ENCODE assay signal across 16 mouse cellular contexts in the genomic region with DNA sequence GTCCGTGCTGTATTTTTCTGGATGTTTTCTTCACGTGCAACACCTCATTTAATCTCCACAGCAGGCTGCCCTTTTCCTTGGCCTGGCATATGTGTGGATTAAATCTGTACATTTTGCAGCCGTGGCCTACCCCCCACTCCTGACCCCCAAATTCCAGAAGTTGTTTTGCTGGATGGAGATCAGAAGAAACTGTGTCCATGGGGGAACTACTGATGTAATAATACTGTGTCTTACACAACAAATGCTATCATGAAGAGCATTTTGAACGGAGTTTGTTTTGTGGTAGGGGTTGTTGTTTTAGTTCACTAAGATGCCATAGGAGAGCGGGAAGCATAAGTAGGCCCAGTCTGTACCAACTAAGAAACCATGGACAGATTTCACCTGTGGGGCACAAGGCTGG.
"Had no signal": no experiment of that assay in that cellular context is flagged by ENCODE, and none has a peak within 500 bp of the region (broad histone marks: within the 10 kb centered on the region; RNA-seq: fewer than 3 reads in every experiment).

No protein-coding gene starts in this region.

- ATAC-seq: liver, postnatal 0 days; midbrain, embryonic 15.5 days had no signal

- H3K27ac ChIP-seq: liver, embryonic 13.5 days; liver, embryonic 15.5 days; macrophage; midbrain, embryonic 15.5 days; neural tube, embryonic 12.5 days; stomach, embryonic 15.5 days; stomach, postnatal 0 days had no signal

- H3K9me3 ChIP-seq: liver, embryonic 13.5 days; liver, embryonic 15.5 days; megakaryocyte, embryonic 14.5 days; midbrain, embryonic 15.5 days; neural tube, embryonic 12.5 days; stomach, embryonic 15.5 days had no signal

- H3K9ac ChIP-seq: liver, embryonic 13.5 days; liver, embryonic 15.5 days; liver, postnatal 0 days; midbrain, embryonic 15.5 days; neural tube, embryonic 12.5 days; stomach, embryonic 15.5 days had no signal

- DNase-seq: liver; liver, embryonic 13.5 days; liver, postnatal 0 days; right cerebral cortex, postnatal 14 days; thymus, adult 2 months; thymus, postnatal 25 days; thymus, postnatal 4 days had no signal

- H3K27me3 ChIP-seq: liver, embryonic 13.5 days; liver, embryonic 15.5 days; megakaryocyte, embryonic 14.5 days; midbrain, embryonic 15.5 days; neural tube, embryonic 12.5 days; stomach, embryonic 15.5 days had no signal

- H3K4me3 ChIP-seq: liver, embryonic 13.5 days; liver, embryonic 15.5 days; megakaryocyte, embryonic 14.5 days; midbrain, embryonic 15.5 days; neural tube, embryonic 12.5 days; stomach, embryonic 15.5 days had no signal

- H3K4me1 ChIP-seq: liver, embryonic 15.5 days; megakaryocyte, embryonic 14.5 days had no signal

- H3K4me2 ChIP-seq: liver, embryonic 11.5 days; liver, embryonic 13.5 days; liver, embryonic 15.5 days; midbrain, embryonic 11.5 days; midbrain, embryonic 15.5 days; neural tube, embryonic 12.5 days; stomach, embryonic 15.5 days had no signal

- H3K36me3 ChIP-seq: liver, embryonic 13.5 days; liver, embryonic 15.5 days; midbrain, embryonic 15.5 days; neural tube, embryonic 12.5 days; stomach, embryonic 15.5 days had no signal
